Mouse (Mus musculus) left cerebral cortex, postnatal 36 days (tissue): ENCODE results near the gene Il34. TPM values are rescaled to one million over a fixed set of nuclear protein-coding genes. Genes with fewer than 3 reads are reported as not detected.
"Not testable (repeated sequence)": the region's sequence is repeated elsewhere in the genome, so short reads cannot be mapped to it uniquely, and the experiment has no call there.

Experiments used
- DNase-seq, 2 experiments: peaks; one replicate each; pipeline ENCODE4 v3.0.0; 2021 to 2022; ENCODE audit warnings: low spot score in 2 of 2, mixed read lengths in 1 of 2
- intact Hi-C: fragments of 180-260 bp; cut with DNase I; formaldehyde crosslinking; loops from one replicate; pipeline ENCODE4 v1.15.1; 2025
- total RNA-seq, 2 experiments: library from RNA; stranded (reverse); gene quantifications; 2 replicates each; pipeline ENCODE4 v1.2.3; 2021

Il34 gene
- total RNA-seq, 2 experiments from 2014 or later: 103 to 107 TPM

- no peak for DNase-seq
- intact Hi-C loops: no loop called here
These were observed 16.7 kb downstream of the Il34 start for GRCm38 (mm10) chr8:110788981-110789380.

- no peak for DNase-seq
- intact Hi-C loops: no loop called here
These were observed 18.2 kb downstream of the Il34 start for GRCm38 (mm10) chr8:110787411-110787954.

GRCm38 (mm10) chr8:110786934-110787333 lies 18.8 kb downstream of the Il34 start:
- DNase-seq: no peak
- intact Hi-C loops: no loop called here

GRCm38 (mm10) chr8:110786501-110786900 lies 19.2 kb downstream of the Il34 start:
- not testable (repeated sequence) for DNase-seq

GRCm38 (mm10) chr8:110785366-110785765 lies 20.4 kb downstream of the Il34 start:
- no peak for DNase-seq
- intact Hi-C loops: no loop called here

More at GRCm38 (mm10) chr8:110786501-110786900, 19.2 kb downstream of the Il34 start:
- intact Hi-C loops: not testable (repeated sequence)

GRCm38 (mm10) chr8:110779924-110780718 lies 25.6 kb downstream of the Il34 start:
- no peak for DNase-seq
- intact Hi-C loops: no loop called here

GRCm38 (mm10) chr8:110776335-110776734 lies 29.4 kb downstream of the Il34 start:
- no peak for DNase-seq
- intact Hi-C loops: no loop called here

GRCm38 (mm10) chr8:110775721-110776120 lies 30.0 kb downstream of the Il34 start:
- DNase-seq: no peak
- intact Hi-C loops: no loop called here

GRCm38 (mm10) chr8:110775316-110775715 lies 30.4 kb downstream of the Il34 start:
- intact Hi-C loops: no loop called here
- DNase-seq: no peak

- no peak for DNase-seq
- intact Hi-C loops: no loop called here
These were observed 31.0 kb downstream of the Il34 start for GRCm38 (mm10) chr8:110774725-110775124.

- intact Hi-C loops: no loop called here
These were observed 31.7 kb downstream of the Il34 start for GRCm38 (mm10) chr8:110774047-110774446.

GRCm38 (mm10) chr8:110772452-110772851 lies 33.3 kb downstream of the Il34 start:
- intact Hi-C loops: no loop called here
- DNase-seq: peak; percentile 28 to 53

More at GRCm38 (mm10) chr8:110774047-110774446, 31.7 kb downstream of the Il34 start:
- DNase-seq: no peak

- DNase-seq: no peak
- intact Hi-C loops: no loop called here
These were observed 38.5 kb downstream of the Il34 start for GRCm38 (mm10) chr8:110767261-110767660.

- no peak for DNase-seq
- intact Hi-C loops: no loop called here
These were observed 41.1 kb downstream of the Il34 start for GRCm38 (mm10) chr8:110764671-110765070.

GRCm38 (mm10) chr8:110761988-110762387 lies 43.7 kb downstream of the Il34 start:
- intact Hi-C loops: no loop called here
- DNase-seq: no peak

- no peak for DNase-seq
These were observed 44.5 kb downstream of the Il34 start for GRCm38 (mm10) chr8:110761185-110761584.

GRCm38 (mm10) chr8:110760280-110760940 lies 45.3 kb downstream of the Il34 start:
- DNase-seq: no peak
- intact Hi-C loops: no loop called here

More at GRCm38 (mm10) chr8:110761185-110761584, 44.5 kb downstream of the Il34 start:
- intact Hi-C loops: no loop called here

- intact Hi-C loops: loop anchor here (10.0 kb wide), 1 partner anchor 339 kb away; the partner anchor contains the start of genes Clec18a and Pdpr
- no peak for DNase-seq
These were observed 49.5 kb downstream of the Il34 start for GRCm38 (mm10) chr8:110756196-110756595.

- intact Hi-C loops: loop anchor here (2.0 to 10.0 kb wide), 2 partner anchors 91 to 339 kb away; partner anchors contain the start of genes Clec18a, Cog4, Pdpr and Sf3b3
- peak; percentile 72 to 81 for DNase-seq
These were observed 50.1 kb downstream of the Il34 start for GRCm38 (mm10) chr8:110755511-110756170.

- intact Hi-C loops: loop anchor here (2.0 to 10.0 kb wide), 4 partner anchors 53 to 340 kb away; partner anchors contain the start of genes Clec18a, Cog4, Il34 and Pdpr
- DNase-seq: peak in 1 of 2 experiments; percentile 48
These were observed 51.0 kb downstream of the Il34 start for GRCm38 (mm10) chr8:110754713-110755112.
